Mouse (Mus musculus) adrenal gland, postnatal 14 days (tissue): Measurements from ENCODE around the gene Rpl6. TPM values are rescaled to one million over a fixed set of nuclear protein-coding genes. Genes with fewer than 3 reads are reported as not detected.

ENCODE experiments used
- DNase-seq: peaks from one replicate; pipeline ENCODE4 v3.0.0; 2021; ENCODE audit warnings: mixed read lengths
- long read RNA-seq, 2 experiments: library from polyadenylated mRNA; stranded (forward); transcript quantifications; one replicate each; pipeline ENCODE4 v2.0.0; 2021
- total RNA-seq: library from RNA; stranded (reverse); gene quantifications from 2 replicates; pipeline ENCODE4 v1.2.3, GENCODE M21; 2021

Gene Rpl6
- 995 and 1,088 TPM in 2 replicates for total RNA-seq
- long read RNA-seq, experiment 1, transcript Rpl6-201 (7 exons, 1,270 nt), result major isoform, 531 of 640 reads
- long read RNA-seq, experiment 1, partial matches to known transcripts, result 97 of 640 reads
- long read RNA-seq, experiment 1, other reads (novel, unspliced or antisense), result 8 of 640 reads
- long read RNA-seq, experiment 2, transcript Rpl6-203 (2 exons, 565 nt), result minor isoform, 6 of 520 reads
- long read RNA-seq, experiment 2, transcript Rpl6-201 (7 exons, 1,270 nt), result major isoform, 423 of 520 reads
- long read RNA-seq, experiment 2, partial matches to known transcripts, result 80 of 520 reads
- long read RNA-seq, experiment 2, other reads (novel, unspliced or antisense), result 10 of 520 reads

- peak; percentile 88 for DNase-seq
Observed at GRCm38 (mm10) chr5:121204132-121205089, at the start of gene Rpl6. Rpl6 (plus strand) TSS chr5:121204481.

GRCm38 (mm10) chr5:121156121-121156520 is 48.2 kb upstream of the Rpl6 start:
- DNase-seq, result no peak

- no peak for DNase-seq
Observed at GRCm38 (mm10) chr5:121157017-121157416, 47.3 kb upstream of the Rpl6 start.

- no peak for DNase-seq
Observed at GRCm38 (mm10) chr5:121157489-121157888, 46.8 kb upstream of the Rpl6 start.

GRCm38 (mm10) chr5:121158966-121159365 is 45.3 kb upstream of the Rpl6 start:
- no peak for DNase-seq

- DNase-seq, result no peak
Observed at GRCm38 (mm10) chr5:121162285-121162684, 42.0 kb upstream of the Rpl6 start.

- DNase-seq, result no peak
Observed at GRCm38 (mm10) chr5:121162923-121163322, 41.4 kb upstream of the Rpl6 start.

- DNase-seq, result no peak
Observed at GRCm38 (mm10) chr5:121166884-121167283, 37.4 kb upstream of the Rpl6 start.

GRCm38 (mm10) chr5:121169588-121169987 is 34.7 kb upstream of the Rpl6 start:
- peak; percentile 44 for DNase-seq

GRCm38 (mm10) chr5:121172835-121173234 is 31.4 kb upstream of the Rpl6 start:
- no peak for DNase-seq

GRCm38 (mm10) chr5:121179077-121179857 is 25.0 kb upstream of the Rpl6 start:
- no peak for DNase-seq

GRCm38 (mm10) chr5:121183269-121183668 is 21.0 kb upstream of the Rpl6 start:
- no peak for DNase-seq

GRCm38 (mm10) chr5:121184375-121184774 is 19.9 kb upstream of the Rpl6 start:
- no peak for DNase-seq

GRCm38 (mm10) chr5:121184945-121185551 is 19.2 kb upstream of the Rpl6 start:
- peak; percentile 39 for DNase-seq

GRCm38 (mm10) chr5:121187580-121188001 is 16.7 kb upstream of the Rpl6 start:
- DNase-seq, result peak; percentile 63

GRCm38 (mm10) chr5:121188265-121188664 is 16.0 kb upstream of the Rpl6 start:
- DNase-seq, result no peak

GRCm38 (mm10) chr5:121189182-121189581 is 15.1 kb upstream of the Rpl6 start:
- no peak for DNase-seq

- no peak for DNase-seq
Observed at GRCm38 (mm10) chr5:121190210-121190835, 14.0 kb upstream of the Rpl6 start.

- DNase-seq, result peak; percentile 94
Observed at GRCm38 (mm10) chr5:121190836-121191583, 13.3 kb upstream of the Rpl6 start, which contains the start of gene Ptpn11. Ptpn11 (minus strand) TSS chr5:121191397.

- peak; percentile 26 for DNase-seq
Observed at GRCm38 (mm10) chr5:121191584-121191906, 12.7 kb upstream of the Rpl6 start.

GRCm38 (mm10) chr5:121194173-121194572 is 10.1 kb upstream of the Rpl6 start:
- no peak for DNase-seq
